Mouse (Mus musculus) heart, adult 2 months (tissue): ENCODE results near the gene Rbl2.

Experiments
- CTCF ChIP-seq: fragments of 200-600 bp; IDR thresholded peaks from 2 replicates; pipeline ENCODE4 v1.8.1; 2022; ENCODE audit warnings: antibody characterized with exemption, mild to moderate bottlenecking, moderate library complexity
- EP300 ChIP-seq: fragments of 200-500 bp; IDR thresholded peaks from 2 replicates; pipeline ENCODE4 v1.6.1; 2011; ENCODE audit warnings: low read depth, low read length, control low read depth; ENCODE audit not compliant: insufficient read depth
- POLR2A ChIP-seq: fragments of 200-500 bp; IDR thresholded peaks from 2 replicates; pipeline ENCODE4 v1.6.1; 2011; ENCODE audit warnings: mild to moderate bottlenecking, low read depth, low read length, control low read depth; ENCODE audit not compliant: insufficient read depth

GRCm38 (mm10) chr8:91133441-91134069 is 63.7 kb downstream of the Rbl2 start:
- no peak for TF ChIP-seq CTCF
- TF ChIP-seq EP300, result no peak
- no peak; the same call in 1 of the 2 replicates for TF ChIP-seq POLR2A
